ENCODE assay signal across 24 mouse cellular contexts in the genomic region with DNA sequence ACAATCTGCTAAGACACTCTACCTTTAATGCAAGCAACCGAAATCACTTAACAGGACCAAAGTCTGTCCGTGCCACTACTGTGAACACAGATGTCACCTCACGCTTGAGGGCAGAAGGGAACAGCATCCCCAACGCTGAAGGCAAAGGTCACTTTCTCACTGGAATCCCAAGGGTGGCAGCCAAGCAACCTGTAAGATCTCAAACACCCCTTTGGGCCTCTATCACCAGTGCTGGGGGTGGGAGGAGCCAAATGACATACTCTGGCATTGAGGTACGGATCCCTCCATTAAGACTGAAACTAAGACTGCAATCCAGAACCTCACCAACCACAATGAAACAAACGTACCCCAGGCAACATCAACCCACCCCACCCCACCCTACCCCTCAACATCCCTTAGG. TPM values are rescaled to one million over a fixed set of nuclear protein-coding genes. Genes with fewer than 3 reads are reported as not detected.
A peak's percentile ranks its signal among the peaks of the same experiment; 100 is the strongest.
DNase-seq lines count a peak whose midpoint lies in the region; ATAC-seq and TF ChIP-seq lines count a peak whose summit lies in the region.
"Had no signal": no experiment of that assay in that cellular context is flagged by ENCODE, and none has a peak within 500 bp of the region (broad histone marks: within the 10 kb centered on the region; RNA-seq: fewer than 3 reads in every experiment).

No protein-coding gene starts in this region.

- TF ChIP-seq EP300 in heart, postnatal 0 days (IDR thresholded peaks at IDR 0.05; ENCODE audit: low read depth), result no peak

- no peak for TF ChIP-seq CTCF in heart, postnatal 0 days (IDR thresholded peaks at IDR 0.05; ENCODE audit: low read depth)

- WGBS in heart, postnatal 0 days, result 62% methylated on average over 6 of the region's 6 CpGs
- WGBS in embryonic facial prominence, embryonic 14.5 days, result 61% methylated on average over 6 of the region's 6 CpGs
- 68% methylated on average over 6 of the region's 6 CpGs for WGBS in intestine, embryonic 16.5 days
- WGBS in midbrain, embryonic 16.5 days, result 71% methylated on average over 6 of the region's 6 CpGs

- DNase-seq in heart, postnatal 0 days (ENCODE audit: low spot score), result no peak
- no peak for DNase-seq in heart, postnatal 25 days (ENCODE audit: low spot score)
- peak; percentile 20 for DNase-seq in ZHBTc4 (ENCODE audit: low read depth, low spot score)
- no peak for DNase-seq in embryonic facial prominence, embryonic 14.5 days (ENCODE audit: low spot score)
- DNase-seq in gastrocnemius, postnatal 14 days, result no peak
- DNase-seq: adrenal gland, adult 2 months; adrenal gland, postnatal 25 days; cerebellum, adult 8-10 months; cerebellum, postnatal 14 days; embryo, embryonic 11 days; heart, adult 2 months; heart, postnatal 4 days had no signal

- H3K9me3 ChIP-seq in heart, postnatal 0 days (replicated peaks; ENCODE audit: control insufficient read depth, low read length), result no peaks in the 10 kb centered on the region
- peaks cover 6% of the 10 kb centered on the region; the same call in 1 of the 2 replicates for H3K9me3 ChIP-seq in embryonic facial prominence, embryonic 14.5 days (ENCODE audit: control insufficient read depth, low read length)
- H3K9me3 ChIP-seq in intestine, embryonic 16.5 days (ENCODE audit: control insufficient read depth, low read length), result no peaks in the 10 kb centered on the region
- H3K9me3 ChIP-seq in midbrain, embryonic 16.5 days (replicated peaks; ENCODE audit: control insufficient read depth, low read length, poor library complexity, severe bottlenecking), result no peaks in the 10 kb centered on the region
- H3K9me3 ChIP-seq: embryonic facial prominence, embryonic 12.5 days; forebrain, embryonic 10.5 days; heart, embryonic 12.5 days; hindbrain, embryonic 12.5 days had no signal

- no peak overlapping the region for H3K9ac ChIP-seq in heart, postnatal 0 days (replicated peaks; ENCODE audit: low read depth, low read length)
- H3K9ac ChIP-seq in embryonic facial prominence, embryonic 14.5 days (ENCODE audit: low read depth, low read length), result no peak overlapping the region
- H3K9ac ChIP-seq in intestine, embryonic 16.5 days (ENCODE audit: low read depth, low read length), result no peak overlapping the region
- H3K9ac ChIP-seq in midbrain, embryonic 16.5 days (ENCODE audit: low read depth, low read length), result no peak overlapping the region
- H3K9ac ChIP-seq: embryonic facial prominence, embryonic 12.5 days; heart, embryonic 12.5 days; hindbrain, embryonic 12.5 days had no signal

- H3K4me2 ChIP-seq in heart, postnatal 0 days (ENCODE audit: low read depth, low read length), result no peak overlapping the region
- H3K4me2 ChIP-seq in embryonic facial prominence, embryonic 14.5 days (ENCODE audit: low read depth, low read length), result no peak overlapping the region
- no peak overlapping the region for H3K4me2 ChIP-seq in intestine, embryonic 16.5 days (ENCODE audit: low read depth, low read length)
- no peak overlapping the region for H3K4me2 ChIP-seq in midbrain, embryonic 16.5 days (ENCODE audit: low read length)
- H3K4me2 ChIP-seq: embryonic facial prominence, embryonic 12.5 days; heart, embryonic 12.5 days; hindbrain, embryonic 12.5 days had no signal

- no peak overlapping the region for H3K4me3 ChIP-seq in heart, postnatal 0 days (ENCODE audit: low read depth, low read length)
- H3K4me3 ChIP-seq in embryonic facial prominence, embryonic 14.5 days (ENCODE audit: low read depth, low read length), result no peak overlapping the region
- no peak overlapping the region for H3K4me3 ChIP-seq in intestine, embryonic 16.5 days (ENCODE audit: low read length)
- no peak overlapping the region for H3K4me3 ChIP-seq in midbrain, embryonic 16.5 days (ENCODE audit: low read depth, low read length)
- H3K4me3 ChIP-seq: embryonic facial prominence, embryonic 12.5 days; erythroblast, embryonic 14.5 days; forebrain, embryonic 10.5 days; heart, adult 2 months; heart, embryonic 12.5 days; hindbrain, embryonic 12.5 days had no signal

- H3K27ac ChIP-seq in heart, postnatal 0 days (ENCODE audit: low read depth), result no peak overlapping the region
- H3K27ac ChIP-seq in embryonic facial prominence, embryonic 14.5 days (replicated peaks; ENCODE audit: low read depth, low read length), result peak overlapping the region; percentile 19
- no peak overlapping the region for H3K27ac ChIP-seq in intestine, embryonic 16.5 days (ENCODE audit: low read length)
- no peak overlapping the region for H3K27ac ChIP-seq in midbrain, embryonic 16.5 days (ENCODE audit: low read length)
- H3K27ac ChIP-seq: embryonic facial prominence, embryonic 12.5 days; forebrain, embryonic 10.5 days; heart, adult 2 months; hindbrain, embryonic 12.5 days had no signal

- H3K4me1 ChIP-seq in heart, postnatal 0 days (ENCODE audit: control insufficient read depth, insufficient read depth), result no peaks in the 10 kb centered on the region
- peaks cover 51% of the 10 kb centered on the region for H3K4me1 ChIP-seq in embryonic facial prominence, embryonic 14.5 days (ENCODE audit: control insufficient read depth, insufficient read depth, low read length)
- H3K4me1 ChIP-seq in intestine, embryonic 16.5 days (ENCODE audit: control insufficient read depth, insufficient read depth, low read length), result peaks cover 18% of the 10 kb centered on the region
- no peaks in the 10 kb centered on the region for H3K4me1 ChIP-seq in midbrain, embryonic 16.5 days (ENCODE audit: control insufficient read depth, insufficient read depth, low read length)

- ATAC-seq in heart, postnatal 0 days (ENCODE audit: insufficient read depth, low read depth), result 0 out of 2 replicates have a peak, but pooled peaks have one; percentile 27
- ATAC-seq in embryonic facial prominence, embryonic 14.5 days (ENCODE audit: low read depth), result no peak
- ATAC-seq in intestine, embryonic 16.5 days, result peak; percentile 22
- no peak for ATAC-seq in midbrain, embryonic 16.5 days
- no peak for ATAC-seq in megakaryocyte-erythroid progenitor cell, adult 5-6 weeks (replicated peaks; ENCODE audit: low FRiP score, low TSS enrichment, poor library complexity, severe bottlenecking)
- ATAC-seq: CD4-positive, CD25-positive, alpha-beta regulatory T cell, adult 4 months; hindbrain, embryonic 16.5 days; inflammation-experienced regulatory T-cells, adult 6 months had no signal

- H3K36me3 ChIP-seq in heart, postnatal 0 days (replicated peaks; ENCODE audit: control insufficient read depth, insufficient read depth, low read length), result no peaks in the 10 kb centered on the region
- H3K36me3 ChIP-seq in embryonic facial prominence, embryonic 14.5 days (ENCODE audit: control insufficient read depth, insufficient read depth, low read length), result peaks cover 15% of the 10 kb centered on the region
- peaks cover 5% of the 10 kb centered on the region; the same call in 1 of the 2 replicates for H3K36me3 ChIP-seq in intestine, embryonic 16.5 days (ENCODE audit: control insufficient read depth, insufficient read depth, low read length)
- H3K36me3 ChIP-seq in midbrain, embryonic 16.5 days (ENCODE audit: control insufficient read depth, insufficient read depth, low read length), result no peaks in the 10 kb centered on the region
- H3K36me3 ChIP-seq: G1E; hindbrain, embryonic 12.5 days had no signal

- intact Hi-C loops in heart, postnatal 25 days (cut with DNase I), result no loop called here
- intact Hi-C loops in gastrocnemius, postnatal 14 days (cut with DNase I; ENCODE audit: low total_unique reads), result no loop called here

- no peaks in the 10 kb centered on the region for H3K27me3 ChIP-seq in heart, postnatal 0 days (ENCODE audit: control insufficient read depth, insufficient read depth, low read length)
- no peaks in the 10 kb centered on the region for H3K27me3 ChIP-seq in embryonic facial prominence, embryonic 14.5 days (replicated peaks; ENCODE audit: control insufficient read depth, insufficient read depth, low read length)
- no peaks in the 10 kb centered on the region for H3K27me3 ChIP-seq in intestine, embryonic 16.5 days (replicated peaks; ENCODE audit: control insufficient read depth, insufficient read depth, low read length)
- no peaks in the 10 kb centered on the region for H3K27me3 ChIP-seq in midbrain, embryonic 16.5 days (ENCODE audit: control insufficient read depth, insufficient read depth, low read depth, low read length)
- H3K27me3 ChIP-seq: embryonic facial prominence, embryonic 12.5 days; heart, embryonic 12.5 days; hindbrain, embryonic 12.5 days had no signal

RNA-seq across cellular contexts. Expression of gene Lpar1, which starts 55.0 kb away (rescaled TPM):
- total RNA-seq in heart, postnatal 0 days (2014; rRNA removed; ENCODE audit: low replicate concordance), result 13.3 and 16.5 TPM in 2 replicates
- polyA plus RNA-seq in heart, postnatal 0 days (2015; fragmentation: Nextera tagmentation; extraction: Ambion mirVana), result 11.6 TPM in 2 replicates
- 10 to 100 TPM; 11.1 to 14.3 TPM for total RNA-seq in heart, postnatal 25 days (2021)
- polyA plus RNA-seq in embryonic facial prominence, embryonic 14.5 days (2014; fragmentation: Nextera tagmentation; extraction: Ambion mirVana), result 115 and 137 TPM in 2 replicates
- polyA plus RNA-seq in intestine, embryonic 16.5 days (2015; fragmentation: Nextera tagmentation; extraction: Ambion mirVana), result 53.4 and 54.1 TPM in 2 replicates
- 20.9 and 23.8 TPM in 2 replicates for polyA plus RNA-seq in midbrain, embryonic 16.5 days (2015; fragmentation: Nextera tagmentation; extraction: Ambion mirVana)
- 10 to 100 TPM; 20.2 to 27.2 TPM for total RNA-seq in gastrocnemius, postnatal 14 days (2021)
- 0.13 TPM in 1 of 2 replicates, not detected in the other for total RNA-seq in megakaryocyte-erythroid progenitor cell, adult 5-6 weeks (2014; fragmentation: Nextera tagmentation)
- not detected in 2 replicates for total RNA-seq in megakaryocyte-erythroid progenitor cell, adult 5-6 weeks (2017)
- polyA plus RNA-seq: CD4-positive, CD25-positive, alpha-beta regulatory T cell, adult 4 months; G1E; inflammation-experienced regulatory T-cells, adult 6 months had no signal

Comparison
In these comparisons a context has a peak if more than half of its experiments do, and no peak if none do; other contexts are left out.
1. ATAC-seq: peak in heart, postnatal 0 days (single experiment) and intestine, embryonic 16.5 days (single experiment); none in embryonic facial prominence, embryonic 14.5 days (single experiment), midbrain, embryonic 16.5 days (single experiment) and megakaryocyte-erythroid progenitor cell, adult 5-6 weeks (single experiment).
2. RNA of gene Lpar1, which starts 55.0 kb away (total RNA-seq): 20.2 to 27.2 TPM in gastrocnemius, postnatal 14 days, 11.1 to 14.3 TPM in heart, postnatal 25 days and 13.3 to 16.5 TPM in heart, postnatal 0 days; 0.13 TPM in megakaryocyte-erythroid progenitor cell, adult 5-6 weeks; every median in the first group is over 10 times any median in the second.